Mouse (Mus musculus) layer of hippocampus, adult 9-11 months (tissue): ENCODE data around the gene Csn1s2a.
"Not testable (repeated sequence)": the region's sequence is repeated elsewhere in the genome, so short reads cannot be mapped to it uniquely, and the experiment has no call there.

Source experiments
- DNase-seq: peaks from one replicate; pipeline ENCODE4 v3.0.0; 2022

Gene Csn1s2a

DNA sequence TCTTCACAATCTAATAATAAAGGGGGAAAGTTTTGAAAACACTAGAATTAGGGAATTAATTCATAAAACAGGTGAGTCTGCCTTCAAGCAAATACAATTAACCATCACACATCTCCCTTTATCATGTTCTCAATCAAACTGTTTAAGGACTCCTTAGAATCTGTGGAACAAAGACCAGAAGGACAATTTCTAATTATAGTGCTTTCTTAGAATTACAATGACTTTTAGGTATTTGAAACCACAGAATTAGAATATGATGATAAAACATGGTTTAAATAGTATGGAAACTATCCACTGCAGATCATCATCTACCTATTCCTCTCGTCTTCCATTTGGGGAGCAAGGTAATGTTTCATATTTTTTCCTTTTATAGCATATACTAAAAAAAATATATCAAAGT lies at the start of gene Csn1s2a:
Csn1s2a (plus strand) TSS at position 301 of the 400 bp plus-strand sequence.
- DNase-seq: no peak

DNA sequence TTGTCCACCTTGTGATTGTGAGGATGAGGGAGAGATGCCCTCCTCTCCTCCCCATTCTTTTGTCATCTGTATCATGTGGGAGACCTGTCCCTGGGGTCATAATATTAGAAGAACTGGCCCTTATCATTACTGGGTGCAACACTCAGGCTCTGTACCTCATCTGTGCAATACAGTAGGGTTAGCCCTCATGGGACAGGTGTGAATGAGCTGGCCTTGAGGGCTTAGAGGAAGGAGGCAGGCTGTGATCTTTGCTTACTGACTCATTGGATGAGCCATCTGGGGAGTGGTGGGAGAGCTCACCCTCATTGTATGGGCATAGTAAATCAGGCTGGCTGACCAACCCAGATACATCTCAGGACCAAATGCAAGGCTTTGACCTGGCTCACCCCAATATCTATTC lies 39.5 kb upstream of the Csn1s2a start:
- DNase-seq: no peak

DNA sequence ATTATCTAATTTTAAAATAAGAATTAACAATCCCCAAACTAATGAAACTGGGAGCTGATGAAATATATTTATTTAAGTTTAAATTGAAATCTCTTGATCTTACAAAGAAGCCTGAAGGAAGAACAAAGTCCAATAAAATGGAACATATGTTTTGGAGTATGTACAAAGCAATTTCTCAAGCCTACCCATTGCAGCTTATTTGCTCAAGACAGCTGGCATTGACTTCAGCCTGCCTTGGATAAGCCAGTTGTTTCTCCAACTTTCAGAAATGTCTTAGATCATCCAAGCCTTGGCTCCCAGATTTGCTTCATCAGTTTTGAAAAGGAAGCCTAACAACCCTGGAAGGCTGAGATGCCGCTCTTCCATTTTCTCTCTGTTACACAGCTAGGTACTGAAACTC lies 20.9 kb upstream of the Csn1s2a start:
- no peak for DNase-seq

DNA sequence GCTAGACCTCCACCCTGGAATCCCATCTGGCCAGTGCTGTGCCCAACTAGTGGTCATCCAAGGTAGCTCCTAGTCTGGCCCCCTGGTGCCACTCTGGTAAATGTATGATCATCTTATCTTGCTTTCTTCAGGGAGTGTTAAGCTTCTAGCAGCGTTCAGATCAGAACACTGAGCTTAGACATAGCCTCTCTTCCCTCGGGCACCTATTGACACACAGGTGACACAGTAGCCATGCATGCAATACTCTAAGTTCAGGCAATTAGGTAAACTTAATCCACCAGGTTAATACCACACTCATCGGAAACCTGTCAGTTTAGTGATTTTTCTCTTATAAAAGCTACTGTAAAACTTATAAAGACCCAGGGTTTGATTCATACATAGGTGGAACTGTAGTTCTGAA lies 9.8 kb upstream of the Csn1s2a start:
- no peak for DNase-seq

GRCm38 (mm10) chr5:87772151-87772550 lies 2.2 kb upstream of the Csn1s2a start:
- DNase-seq: not testable (repeated sequence)

DNA sequence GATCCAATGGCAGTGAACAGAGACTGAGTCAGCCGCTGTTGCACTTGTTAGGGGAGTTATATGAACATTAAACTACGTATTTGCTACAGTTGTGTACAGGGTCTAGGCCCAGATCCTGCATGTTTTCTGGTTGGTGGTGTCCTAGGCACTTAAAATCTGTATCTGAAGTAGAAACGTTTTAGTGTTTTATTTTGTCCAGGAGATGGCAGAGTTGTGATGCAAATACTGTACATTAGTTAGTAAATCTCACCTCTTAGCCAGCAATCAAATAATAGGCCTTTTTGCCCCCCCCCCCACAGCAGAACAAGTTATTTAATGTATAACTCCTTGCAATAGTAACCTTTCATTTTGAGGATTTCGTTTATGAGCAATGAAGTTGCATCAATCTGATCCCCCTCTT lies 8.4 kb downstream of the Csn1s2a start:
- DNase-seq: no peak

DNA sequence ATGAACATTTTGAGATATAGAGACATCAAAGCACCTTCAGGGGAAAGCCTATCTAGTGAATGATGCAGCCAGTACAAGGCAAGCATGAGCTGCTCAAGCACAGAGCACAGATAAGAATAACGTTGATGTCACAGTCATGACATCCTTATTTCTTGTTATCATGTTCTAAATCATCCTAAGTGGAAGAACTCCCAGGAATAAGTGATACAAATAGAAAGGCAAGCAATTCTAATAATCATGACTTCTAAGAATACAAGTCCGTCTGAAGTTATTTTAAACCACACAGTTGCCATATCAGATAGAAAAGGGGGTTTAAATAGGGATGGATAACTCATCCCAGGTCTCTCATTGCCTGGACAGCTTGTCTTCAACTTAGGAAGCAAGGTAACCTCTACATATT lies 33.4 kb downstream of the Csn1s2a start, which contains the start of gene Csn1s2b:
Csn1s2b (plus strand) TSS at position 301 of the 400 bp plus-strand sequence.
- DNase-seq: no peak

DNA sequence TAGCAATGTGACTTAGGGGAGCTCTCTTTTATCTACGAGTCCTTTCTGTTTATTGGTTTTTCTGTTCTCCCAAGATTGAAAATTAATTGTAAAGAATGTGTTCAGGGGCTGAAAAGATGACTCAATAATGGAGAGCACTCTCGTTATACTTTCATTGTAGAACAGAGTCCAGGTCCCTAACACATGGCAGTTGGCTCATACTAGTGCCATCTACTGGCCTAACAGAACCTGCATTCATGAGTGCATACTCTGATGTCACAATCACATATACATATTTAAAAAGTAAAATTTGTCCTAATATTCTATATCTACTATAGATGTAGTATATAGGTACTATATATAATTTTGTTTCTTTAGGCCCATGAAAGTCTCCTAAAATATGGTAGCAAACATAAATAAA lies 34.9 kb downstream of the Csn1s2a start:
- no peak for DNase-seq

DNA sequence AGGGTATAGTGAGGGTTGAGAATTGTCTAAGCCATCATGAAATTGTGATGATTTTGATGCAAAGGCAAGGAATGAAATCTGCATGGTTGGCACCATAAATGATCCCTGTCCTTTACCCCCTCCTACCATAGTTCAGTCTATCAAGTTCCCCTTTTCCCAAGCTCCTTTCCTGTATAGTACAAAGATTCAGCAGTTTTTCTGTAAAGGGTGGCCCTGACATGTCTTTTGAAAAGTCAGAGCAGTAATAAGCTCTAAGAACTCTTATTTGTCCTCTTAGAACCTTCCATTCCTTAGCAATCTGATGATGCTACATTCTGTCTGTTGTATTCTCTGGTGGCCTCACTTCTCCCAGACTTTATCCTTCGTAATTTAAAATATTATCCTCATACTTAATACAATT lies 51.0 kb downstream of the Csn1s2a start, which contains the start of gene Prr27:
Prr27 (plus strand) TSS at position 301 of the 400 bp plus-strand sequence.
- no peak for DNase-seq
